Mouse (Mus musculus): ENCODE data around the gene Gipc2.
A peak's percentile ranks its signal among the peaks of the same experiment; 100 is the strongest.
"Not testable (repeated sequence)": the region's sequence is repeated elsewhere in the genome, so short reads cannot be mapped to it uniquely, and the experiment has no call there.

The Gipc2 gene

GRCm38 (mm10) chr3:152154095-152154494 is 11.9 kb downstream of the Gipc2 start:
- no peak for DNase-seq (ENCODE audit: low spot score)

GRCm38 (mm10) chr3:152153152-152153551 is 12.9 kb downstream of the Gipc2 start:
- DNase-seq (ENCODE audit: low spot score): no peak

GRCm38 (mm10) chr3:152152483-152152804 is 13.6 kb downstream of the Gipc2 start:
- no peak for DNase-seq (ENCODE audit: low spot score)

- DNase-seq (ENCODE audit: low spot score): no peak
Measured at GRCm38 (mm10) chr3:152151725-152152482, 14.1 kb downstream of the Gipc2 start.

- no peak for DNase-seq (ENCODE audit: low spot score)
Measured at GRCm38 (mm10) chr3:152149863-152150262, 16.2 kb downstream of the Gipc2 start.

GRCm38 (mm10) chr3:152149449-152149848 is 16.6 kb downstream of the Gipc2 start:
- no peak for DNase-seq (ENCODE audit: low spot score)

- no peak for DNase-seq (ENCODE audit: low spot score)
Measured at GRCm38 (mm10) chr3:152147085-152147831, 18.8 kb downstream of the Gipc2 start.

GRCm38 (mm10) chr3:152145186-152145585 is 20.8 kb downstream of the Gipc2 start:
- DNase-seq (ENCODE audit: low spot score): no peak

- DNase-seq (ENCODE audit: low spot score): no peak
Measured at GRCm38 (mm10) chr3:152142989-152143695, 22.9 kb downstream of the Gipc2 start.

- no peak for DNase-seq (ENCODE audit: low spot score)
Measured at GRCm38 (mm10) chr3:152142146-152142545, 23.9 kb downstream of the Gipc2 start.

GRCm38 (mm10) chr3:152139308-152139707 is 26.7 kb downstream of the Gipc2 start:
- not testable (repeated sequence) for DNase-seq (ENCODE audit: low spot score)

- not testable (repeated sequence) for DNase-seq (ENCODE audit: low spot score)
Measured at GRCm38 (mm10) chr3:152136106-152136505, 29.9 kb downstream of the Gipc2 start.

- no peak for DNase-seq (ENCODE audit: low spot score)
Measured at GRCm38 (mm10) chr3:152133621-152134020, 32.4 kb downstream of the Gipc2 start.

- no peak for DNase-seq (ENCODE audit: low spot score)
Measured at GRCm38 (mm10) chr3:152130963-152131362, 35.1 kb downstream of the Gipc2 start.

- DNase-seq (ENCODE audit: low spot score): not testable (repeated sequence)
Measured at GRCm38 (mm10) chr3:152129426-152129825, 36.6 kb downstream of the Gipc2 start.

GRCm38 (mm10) chr3:152128631-152129030 is 37.4 kb downstream of the Gipc2 start:
- DNase-seq (ENCODE audit: low spot score): no peak

GRCm38 (mm10) chr3:152127144-152127543 is 38.9 kb downstream of the Gipc2 start:
- DNase-seq (ENCODE audit: low spot score): no peak

- no peak for DNase-seq (ENCODE audit: low spot score)
Measured at GRCm38 (mm10) chr3:152122720-152123119, 43.3 kb downstream of the Gipc2 start.

GRCm38 (mm10) chr3:152122101-152122500 is 43.9 kb downstream of the Gipc2 start:
- peak; percentile 68 for DNase-seq (ENCODE audit: low spot score)

GRCm38 (mm10) chr3:152121169-152122009 is 44.6 kb downstream of the Gipc2 start:
- DNase-seq (ENCODE audit: low spot score): no peak

GRCm38 (mm10) chr3:152119987-152120386 is 46.0 kb downstream of the Gipc2 start:
- DNase-seq (ENCODE audit: low spot score): no peak

- no peak for DNase-seq (ENCODE audit: low spot score)
Measured at GRCm38 (mm10) chr3:152117941-152118340, 48.1 kb downstream of the Gipc2 start.
